Mouse (Mus musculus) megakaryocyte, embryonic 14.5 days (primary cell): ENCODE results near the gene Styxl1. TPM values are rescaled to one million over a fixed set of nuclear protein-coding genes. Genes with fewer than 3 reads are reported as not detected.

Experiments used
- H3K27me3 ChIP-seq: replicated peaks from 2 replicates; pipeline ENCODE3; 2012; ENCODE audit warnings: inconsistent platforms
- H3K36me3 ChIP-seq: replicated peaks from 2 replicates; pipeline ENCODE3; 2012; ENCODE audit warnings: low read length, inconsistent platforms, mixed read lengths
- H3K4me1 ChIP-seq: 2 replicates; pipeline ENCODE4 v1.6.1; 2012; ENCODE audit warnings: inconsistent platforms
- H3K4me3 ChIP-seq: replicated peaks from 2 replicates; pipeline ENCODE3; 2012; ENCODE audit warnings: moderate library complexity, mild to moderate bottlenecking, inconsistent platforms
- H3K9me3 ChIP-seq: 2 replicates; pipeline ENCODE4 v1.6.1; 2012; ENCODE audit warnings: inconsistent platforms
- FLI1 ChIP-seq: IDR thresholded peaks from 2 replicates; pipeline ENCODE4 v1.6.1; 2012; ENCODE audit warnings: low read length, inconsistent platforms, mixed read lengths
- GATA1 ChIP-seq: IDR thresholded peaks from 3 replicates; pipeline ENCODE4 v1.6.1; 2012; ENCODE audit warnings: mixed read lengths, low read length, inconsistent platforms, borderline replicate concordance
- polyA plus RNA-seq: library from polyadenylated mRNA; stranded (reverse); fragments of >175 nt; gene quantifications from 2 replicates; pipeline ENCODE4 v1.2.3, GENCODE M21; 2012; ENCODE audit warnings: low replicate concordance; ENCODE audit not compliant: insufficient read depth

Styxl1 gene
- polyA plus RNA-seq, 1 experiment, result not detected

GRCm38 (mm10) chr5:135738266-135738665, 39.9 kb downstream of the Styxl1 start:
- Histone ChIP-seq H3K27me3 (peaks cover 5% of the 10 kb centered on the region), H3K9me3 (no peaks in the 10 kb centered on the region), H3K4me3 (no peak overlapping the region), H3K36me3 (peaks cover 68% of the 10 kb centered on the region), H3K4me1 (peaks cover 59% of the 10 kb centered on the region)
- TF ChIP-seq GATA1 (no peak), FLI1 (no peak)

- TF ChIP-seq GATA1, result no peak
- TF ChIP-seq FLI1, result no peak
- H3K4me1 ChIP-seq, result peaks cover 59% of the 10 kb centered on the region
- H3K27me3 ChIP-seq, result no peaks in the 10 kb centered on the region
- no peaks in the 10 kb centered on the region for H3K9me3 ChIP-seq
- no peak overlapping the region for H3K4me3 ChIP-seq
- H3K36me3 ChIP-seq, result peaks cover 78% of the 10 kb centered on the region
Observed at GRCm38 (mm10) chr5:135737154-135737553, 41.0 kb downstream of the Styxl1 start.

- Histone ChIP-seq H3K36me3 (peaks cover 78% of the 10 kb centered on the region), H3K27me3 (no peaks in the 10 kb centered on the region), H3K4me1 (peaks cover 53% of the 10 kb centered on the region), H3K9me3 (no peaks in the 10 kb centered on the region), H3K4me3 (no peak overlapping the region)
- TF ChIP-seq FLI1 (no peak), GATA1 (no peak)
Observed at GRCm38 (mm10) chr5:135736544-135736943, 41.6 kb downstream of the Styxl1 start.

GRCm38 (mm10) chr5:135735741-135736140, 42.4 kb downstream of the Styxl1 start:
- Histone ChIP-seq H3K27me3 (no peaks in the 10 kb centered on the region), H3K4me1 (peaks cover 45% of the 10 kb centered on the region)

GRCm38 (mm10) chr5:135734057-135734680, 44.0 kb downstream of the Styxl1 start:
- Histone ChIP-seq H3K27me3 (no peaks in the 10 kb centered on the region), H3K36me3 (peaks cover 90% of the 10 kb centered on the region), H3K4me3 (no peak overlapping the region), H3K4me1 (peaks cover 40% of the 10 kb centered on the region), H3K9me3 (no peaks in the 10 kb centered on the region)
- TF ChIP-seq GATA1 (no peak), FLI1 (no peak)

More at GRCm38 (mm10) chr5:135735741-135736140, 42.4 kb downstream of the Styxl1 start:
- no peak overlapping the region for H3K4me3 ChIP-seq
- TF ChIP-seq GATA1, result no peak
- TF ChIP-seq FLI1, result no peak
- no peaks in the 10 kb centered on the region for H3K9me3 ChIP-seq
- peaks cover 82% of the 10 kb centered on the region for H3K36me3 ChIP-seq

GRCm38 (mm10) chr5:135733071-135733470, 45.1 kb downstream of the Styxl1 start:
- Histone ChIP-seq H3K9me3 (no peaks in the 10 kb centered on the region), H3K27me3 (no peaks in the 10 kb centered on the region), H3K4me3 (peak overlapping the region; percentile 26), H3K4me1 (peaks cover 36% of the 10 kb centered on the region), H3K36me3 (peaks cover 100% of the 10 kb centered on the region)
- TF ChIP-seq GATA1 (no peak), FLI1 (no peak)

GRCm38 (mm10) chr5:135731322-135731721, 46.9 kb downstream of the Styxl1 start:
- TF ChIP-seq FLI1, result no peak
- no peak for TF ChIP-seq GATA1
- Histone ChIP-seq H3K4me1 (peaks cover 31% of the 10 kb centered on the region), H3K27me3 (no peaks in the 10 kb centered on the region), H3K4me3 (no peak overlapping the region), H3K36me3 (peaks cover 100% of the 10 kb centered on the region), H3K9me3 (no peaks in the 10 kb centered on the region)

GRCm38 (mm10) chr5:135730916-135731315, 47.3 kb downstream of the Styxl1 start:
- no peaks in the 10 kb centered on the region for H3K27me3 ChIP-seq
- peaks cover 100% of the 10 kb centered on the region for H3K36me3 ChIP-seq
- no peak overlapping the region for H3K4me3 ChIP-seq
- no peak for TF ChIP-seq GATA1
- no peak for TF ChIP-seq FLI1
- no peaks in the 10 kb centered on the region for H3K9me3 ChIP-seq
- peaks cover 31% of the 10 kb centered on the region for H3K4me1 ChIP-seq

GRCm38 (mm10) chr5:135730278-135730677, 47.9 kb downstream of the Styxl1 start:
- peaks cover 26% of the 10 kb centered on the region for H3K4me1 ChIP-seq
- H3K4me3 ChIP-seq, result no peak overlapping the region
- no peak for TF ChIP-seq GATA1
- TF ChIP-seq FLI1, result no peak
- no peaks in the 10 kb centered on the region for H3K27me3 ChIP-seq
- H3K36me3 ChIP-seq, result peaks cover 100% of the 10 kb centered on the region
- H3K9me3 ChIP-seq, result no peaks in the 10 kb centered on the region

- Histone ChIP-seq H3K4me3 (no peak overlapping the region), H3K36me3 (peaks cover 100% of the 10 kb centered on the region)
- no peak for TF ChIP-seq FLI1
- no peak for TF ChIP-seq GATA1
Observed at GRCm38 (mm10) chr5:135729351-135729750, 48.8 kb downstream of the Styxl1 start.

More at GRCm38 (mm10) chr5:135729351-135729750, 48.8 kb downstream of the Styxl1 start:
- Histone ChIP-seq H3K9me3 (no peaks in the 10 kb centered on the region), H3K27me3 (no peaks in the 10 kb centered on the region), H3K4me1 (peaks cover 24% of the 10 kb centered on the region)
